Mouse (Mus musculus) left cerebral cortex, adult 18-20 months (tissue): ENCODE measurements at regions not wholly inside any gene's neighbourhood (a gene's known extent, or its start where the extent isn't known, plus 50 kb on each side); places are given as distances from the start of the nearest gene placed in this dataset.
A peak's percentile ranks its signal among the peaks of the same experiment; 100 is the strongest.

ENCODE experiments used
- DNase-seq, 2 experiments: peaks; one replicate each; pipeline ENCODE4 v3.0.0; 2021 to 2022; ENCODE audit warnings: low spot score in 2 of 2, mixed read lengths in 1 of 2

GRCm38 (mm10) chr2:178643841-178644240 is 213.5 kb downstream of the Cdh26 start:
- no peak for DNase-seq

DNA sequence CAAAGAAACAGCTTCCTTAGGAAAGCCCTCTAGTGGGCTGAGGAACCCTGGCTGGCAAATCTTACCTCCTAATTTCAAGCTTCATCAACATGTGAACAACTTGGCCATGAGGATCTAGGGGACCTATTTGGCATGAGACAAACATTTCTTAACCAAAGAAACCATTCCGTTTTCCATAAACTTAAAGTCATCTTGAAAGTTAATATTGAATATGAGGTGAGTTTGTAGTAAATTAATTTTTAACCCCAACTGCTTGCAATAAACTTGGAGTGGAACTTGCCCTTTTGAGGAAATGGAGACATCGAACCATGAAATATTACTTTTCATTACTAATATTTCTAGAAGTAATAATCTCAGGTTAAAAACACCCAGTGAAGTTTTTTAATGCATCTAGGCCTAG is 229.7 kb downstream of the Cdh26 start:
- DNase-seq = no peak

- no peak for DNase-seq
Measured at GRCm38 (mm10) chr2:178662396-178662795, 232.1 kb downstream of the Cdh26 start.

DNA sequence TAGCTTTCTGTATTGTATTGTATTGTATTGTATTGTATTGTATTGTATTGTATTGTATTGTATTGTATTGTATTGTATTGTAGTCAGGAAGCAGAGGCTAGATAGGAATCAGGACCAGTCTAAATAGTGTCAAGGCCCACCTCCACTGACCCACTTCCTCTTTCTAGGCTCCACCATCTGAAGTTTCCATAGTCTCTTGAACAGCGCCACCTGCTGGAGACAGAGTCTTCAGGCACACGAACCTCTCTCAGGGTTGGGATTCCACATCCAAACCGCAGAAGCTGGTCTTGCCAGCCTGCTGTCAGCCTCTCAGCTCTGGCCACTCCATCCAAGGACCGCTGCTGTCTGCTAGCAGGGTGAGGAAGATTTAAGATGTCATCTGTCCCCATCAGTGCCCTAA is 234.6 kb downstream of the Cdh26 start:
- peak; percentile 44 to 59 for DNase-seq

DNA sequence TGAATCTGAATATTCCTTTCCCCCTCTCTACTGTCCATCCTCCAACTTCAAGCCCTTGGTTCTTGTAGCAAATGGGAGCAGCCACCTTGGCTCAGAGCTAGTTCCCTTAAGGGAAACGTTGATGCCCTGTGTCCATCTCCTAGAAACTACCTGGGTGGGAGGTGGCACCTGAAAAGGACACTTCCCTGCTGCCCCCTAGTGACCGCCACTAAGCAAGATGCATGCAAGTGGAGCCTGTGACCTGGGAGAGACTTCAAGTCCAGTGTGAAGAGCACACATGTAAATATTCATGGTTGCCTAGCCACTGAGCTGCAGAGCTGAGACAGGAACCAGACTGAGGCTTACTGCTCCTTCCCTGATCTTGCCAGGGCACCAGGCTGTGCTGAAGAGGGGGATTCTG is 238.1 kb downstream of the Cdh26 start:
- peak in 1 of 2 experiments; percentile 8 for DNase-seq

DNA sequence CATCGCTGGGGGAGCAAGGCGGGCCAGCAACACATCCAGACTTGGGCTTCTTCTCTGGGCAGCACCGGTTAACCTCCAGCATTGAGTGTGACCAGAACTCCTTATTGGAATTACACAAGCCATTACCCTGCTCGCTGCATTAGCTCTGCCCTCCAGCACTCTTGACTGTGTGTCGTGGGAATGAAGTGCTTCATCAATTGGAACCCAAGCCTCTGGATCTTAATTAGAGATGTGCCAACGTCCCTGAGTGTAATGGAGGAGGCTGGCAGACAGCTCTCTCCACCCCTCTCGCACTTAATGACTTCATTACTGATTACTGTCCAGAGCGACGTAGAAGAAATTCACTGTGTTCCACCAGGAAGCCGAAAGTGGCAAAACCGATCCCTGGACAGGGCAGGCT is 240.6 kb downstream of the Cdh26 start:
- no peak for DNase-seq

GRCm38 (mm10) chr2:178673621-178674020 is 243.3 kb downstream of the Cdh26 start:
- no peak for DNase-seq

DNA sequence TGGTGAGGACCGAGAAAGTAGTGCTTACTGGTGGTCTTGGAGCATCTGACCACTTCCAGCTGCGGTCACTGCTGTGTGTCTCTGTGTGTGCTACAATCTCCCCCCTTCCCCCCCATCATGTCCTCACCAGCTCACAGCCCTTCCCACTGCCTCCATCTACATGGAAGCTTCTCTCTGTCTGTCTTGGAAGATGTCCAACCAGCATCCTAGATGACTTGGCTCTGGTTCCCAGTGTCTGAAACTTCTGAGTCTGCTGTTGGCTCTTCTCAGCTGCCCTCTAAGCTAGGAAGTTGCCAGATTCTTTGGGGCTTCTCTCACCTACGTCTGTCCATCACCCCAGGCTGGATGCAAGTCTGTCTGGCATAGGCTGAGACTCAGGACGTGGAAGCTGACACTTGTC is 244.3 kb downstream of the Cdh26 start:
- no peak for DNase-seq

DNA sequence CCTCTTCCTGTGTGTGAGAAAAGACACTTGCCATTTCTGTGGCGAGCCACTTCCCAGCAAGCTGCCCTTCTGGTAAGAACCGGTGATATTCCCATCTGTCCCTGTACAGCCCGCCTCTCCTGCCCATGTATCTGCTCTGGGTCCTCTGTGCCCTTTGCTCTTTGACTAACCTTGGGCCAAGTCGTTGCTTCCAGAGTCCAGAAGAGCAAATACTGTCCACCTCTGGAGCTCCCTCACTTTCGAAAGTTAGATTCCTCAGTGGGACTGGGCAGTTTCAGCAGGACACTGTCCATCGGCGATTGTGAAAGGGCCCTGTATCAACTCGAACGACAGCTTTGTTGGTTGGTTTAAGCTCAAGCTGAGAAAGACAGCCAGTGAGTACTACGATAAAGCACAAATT is 246.6 kb downstream of the Cdh26 start:
- DNase-seq = no peak

GRCm38 (mm10) chr2:178680368-178680767 is 250.0 kb downstream of the Cdh26 start:
- DNase-seq = no peak

DNA sequence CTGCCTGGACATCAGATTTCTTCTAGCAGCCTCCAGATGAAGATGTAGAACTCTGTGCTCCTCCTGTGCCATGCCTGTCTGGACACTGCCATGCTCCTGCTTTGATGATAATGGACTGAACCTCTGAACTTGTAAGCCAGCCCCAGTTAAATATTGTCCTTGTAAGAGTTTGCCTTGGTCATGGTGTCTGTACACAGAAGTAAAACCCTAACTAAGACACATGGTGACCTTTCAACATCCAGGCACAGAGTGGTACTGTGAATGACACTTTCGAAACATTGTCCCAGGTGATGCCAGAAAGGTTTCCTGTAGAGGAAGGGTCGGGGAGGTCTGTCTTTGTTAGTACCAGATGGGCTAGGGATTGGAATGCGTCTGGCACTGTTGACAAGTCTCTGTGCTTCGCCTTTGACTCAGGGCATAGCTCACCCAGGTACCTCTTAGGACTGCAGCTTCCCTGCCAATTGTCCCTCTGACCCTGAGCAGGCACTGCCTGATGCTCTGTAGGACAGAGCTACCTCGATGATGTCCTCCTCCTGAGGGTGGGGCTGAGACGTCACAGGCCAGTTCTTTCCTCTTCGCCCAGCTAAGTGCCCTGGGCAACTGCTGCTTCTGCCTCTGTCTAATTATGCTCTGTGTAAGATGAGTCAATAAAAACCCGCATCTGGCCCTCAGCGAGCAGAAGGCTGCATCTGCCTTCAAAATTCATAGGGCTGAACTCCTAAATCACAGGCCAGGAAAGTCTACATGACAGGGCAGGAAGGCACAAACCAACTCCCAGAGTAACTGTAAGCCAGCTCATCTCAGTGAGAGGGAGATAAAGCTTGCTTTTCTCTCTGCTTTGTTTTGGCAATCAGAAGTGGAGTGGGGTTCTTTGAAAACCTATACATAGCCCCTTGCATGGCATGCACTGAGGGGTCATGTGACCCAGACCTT is 254.0 kb downstream of the Cdh26 start:
- no peak for DNase-seq

GRCm38 (mm10) chr2:178685211-178685610 is 254.9 kb downstream of the Cdh26 start:
- DNase-seq = no peak

DNA sequence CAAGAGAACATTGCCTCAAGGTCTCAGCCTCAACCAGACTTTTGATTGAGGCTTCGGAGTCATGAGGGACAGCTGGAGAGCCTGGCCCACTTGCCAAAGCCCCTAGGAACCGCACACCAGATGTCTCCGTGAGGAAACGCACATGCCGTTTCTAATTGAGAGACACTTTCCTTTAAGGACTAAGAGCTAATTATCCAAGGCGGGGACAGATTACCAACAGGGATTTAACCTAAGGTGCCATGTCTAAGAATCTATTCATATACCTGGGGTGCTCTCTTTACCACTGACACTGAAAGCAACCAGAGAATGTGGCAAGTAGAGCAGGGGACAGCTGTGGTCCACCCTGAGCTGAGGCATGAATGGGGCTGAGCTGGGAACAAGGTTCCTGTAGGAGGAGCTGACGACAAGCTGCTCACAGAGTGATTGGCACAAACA is 255.9 kb downstream of the Cdh26 start:
- DNase-seq = no peak

- DNase-seq = no peak
Measured at GRCm38 (mm10) chr2:178688586-178688985, 258.3 kb downstream of the Cdh26 start.

DNA sequence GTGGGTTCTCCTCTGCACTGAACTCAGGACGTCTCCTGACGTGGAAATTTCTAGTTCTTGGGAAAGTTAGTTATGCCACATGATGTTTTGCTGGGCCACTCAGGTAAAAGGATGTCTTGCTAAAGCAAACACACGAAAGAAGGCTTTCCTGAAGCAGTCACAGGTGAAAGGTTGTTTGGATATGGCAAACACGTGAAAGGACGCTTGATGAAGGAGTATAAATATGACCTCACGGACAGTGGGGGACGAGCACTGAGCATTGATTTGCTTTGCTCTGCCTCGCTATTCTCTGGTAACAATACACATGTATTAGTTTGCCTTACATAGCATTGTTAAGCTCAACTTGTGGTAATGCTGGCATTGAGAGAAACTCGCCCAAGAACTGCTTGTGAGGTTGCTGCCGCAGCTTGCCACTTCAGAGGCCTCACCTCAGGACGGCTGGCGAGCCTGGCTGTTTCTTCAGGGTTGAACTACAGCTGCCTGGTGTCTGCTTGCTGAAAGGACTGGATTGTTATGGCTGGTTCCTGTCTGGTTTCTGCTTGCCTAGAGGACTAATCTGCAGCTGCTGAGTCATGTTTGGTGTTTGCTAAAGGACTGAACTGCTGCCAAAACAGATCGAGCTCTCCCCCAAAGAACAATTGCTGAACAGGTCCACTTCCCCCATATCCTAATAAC is 261.0 kb downstream of the Cdh26 start:
- peak in 1 of 2 experiments; percentile 3 for DNase-seq

- DNase-seq = no peak
Measured at GRCm38 (mm10) chr2:178691865-178692228, 261.5 kb downstream of the Cdh26 start.

GRCm38 (mm10) chr2:178692231-178692630 is 261.9 kb downstream of the Cdh26 start:
- no peak for DNase-seq

DNA sequence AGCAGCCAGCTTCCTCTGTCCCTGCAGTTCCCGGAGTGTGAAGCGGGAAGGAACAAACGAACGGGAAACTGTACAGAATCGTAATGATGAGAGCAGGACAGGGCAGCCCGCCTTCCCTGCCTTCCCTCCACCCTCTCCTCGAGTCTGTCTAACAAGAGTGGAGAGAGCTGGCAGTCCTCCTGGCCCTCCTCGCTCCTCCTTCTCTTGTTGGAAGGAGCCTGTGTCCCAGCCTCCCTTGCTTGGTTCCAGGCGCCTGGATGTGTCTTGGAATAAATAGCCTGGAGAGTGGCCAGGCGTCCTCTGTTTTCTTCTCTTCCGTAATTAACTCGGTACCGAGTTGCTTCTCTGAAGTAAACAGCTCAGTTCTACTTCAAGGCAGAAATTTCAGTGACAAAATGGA is 268.3 kb downstream of the Cdh26 start:
- DNase-seq = peak; percentile 70 to 77

DNA sequence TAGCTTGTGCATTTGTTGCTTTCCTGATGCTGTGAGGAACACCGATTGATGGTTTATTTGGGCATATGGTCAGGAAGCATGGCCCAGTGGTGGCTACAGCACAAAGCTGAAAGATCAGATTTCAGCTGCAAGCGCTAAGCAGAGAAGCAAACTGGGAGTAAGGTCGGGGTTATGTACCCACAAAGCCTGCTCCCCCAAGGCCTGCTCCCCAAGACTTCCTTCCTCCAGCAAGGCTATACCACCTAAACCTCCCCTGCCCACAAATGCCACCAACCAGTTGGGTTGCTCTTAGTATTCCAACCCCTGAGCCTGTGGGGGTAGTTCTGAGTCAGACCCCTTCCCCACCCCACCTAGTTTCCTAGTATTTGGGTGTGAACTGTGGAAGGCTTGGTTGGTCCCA is 270.5 kb downstream of the Cdh26 start:
- no peak for DNase-seq

DNA sequence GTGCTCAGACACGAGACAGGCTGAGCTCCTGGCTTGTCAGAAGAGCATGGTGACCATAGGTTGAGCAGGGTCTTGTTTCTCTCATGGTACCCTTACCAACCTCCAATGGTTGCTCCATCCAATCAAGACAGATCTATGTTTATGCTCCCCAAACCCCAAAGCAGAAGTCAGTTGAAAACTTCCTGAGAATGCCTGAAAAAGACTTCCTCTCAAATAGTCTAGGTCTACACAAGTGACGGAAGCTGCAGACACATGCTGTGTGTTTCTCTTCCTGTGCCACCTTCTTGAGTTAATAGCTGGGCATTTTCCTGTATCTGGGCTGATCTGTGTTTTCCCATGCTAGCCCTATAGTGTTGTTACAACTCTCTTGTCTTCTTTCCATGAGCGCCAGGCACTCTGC is 274.2 kb downstream of the Cdh26 start:
- no peak for DNase-seq

DNA sequence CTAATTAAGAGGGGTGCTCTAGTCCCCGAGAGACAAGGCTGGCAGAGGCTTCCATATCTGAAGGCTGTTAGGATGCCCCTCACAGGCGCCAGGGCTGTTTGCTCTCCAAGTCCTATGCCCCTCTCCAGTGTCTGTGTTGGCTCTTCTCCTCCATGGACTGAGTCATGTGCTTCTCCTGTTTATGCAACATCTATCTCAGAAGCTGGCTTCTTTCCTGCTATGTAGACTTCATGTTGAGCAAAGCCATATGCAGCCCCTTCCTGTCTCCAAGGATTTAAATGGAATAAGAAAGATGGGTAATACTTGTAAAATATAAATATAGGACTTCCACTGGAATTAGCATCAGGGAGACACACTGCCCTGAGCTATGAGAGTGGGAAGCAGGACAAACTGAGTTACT is 278.3 kb downstream of the Cdh26 start:
- DNase-seq = no peak

GRCm38 (mm10) chr2:178709192-178709881 is 279.0 kb downstream of the Cdh26 start:
- no peak for DNase-seq
